In genomic region chr19:57648202-57648943, GRCm38 (mm10) we compare ENCODE assay signal across 10 mouse cellular contexts. TPM values are rescaled to one million over a fixed set of nuclear protein-coding genes. Genes with fewer than 3 reads are reported as not detected.
A peak's percentile ranks its signal among the peaks of the same experiment; 100 is the strongest.
DNase-seq lines count a peak whose midpoint lies in the region; ATAC-seq and TF ChIP-seq lines count a peak whose summit lies in the region.
"Had no signal": no experiment of that assay in that cellular context is flagged by ENCODE, and none has a peak within 500 bp of the region (broad histone marks: within the 10 kb centered on the region; RNA-seq: fewer than 3 reads in every experiment).

No protein-coding gene starts in this region.

- H3K9ac ChIP-seq in midbrain, embryonic 13.5 days (replicated peaks), result no peak overlapping the region
- H3K9ac ChIP-seq in midbrain, postnatal 0 days (replicated peaks; ENCODE audit: low read length, poor library complexity, severe bottlenecking), result no peak overlapping the region
- H3K9ac ChIP-seq: liver, embryonic 14.5 days had no signal

- DNase-seq in midbrain, postnatal 0 days (ENCODE audit: low spot score), result no peak
- DNase-seq in R1 (ENCODE audit: low read depth, low spot score), result peak; percentile 31
- DNase-seq in cerebellum, adult 11 months, result no peak
- no peak for DNase-seq in left cerebral cortex, postnatal 4 days
- DNase-seq: heart, postnatal 4 days; layer of hippocampus, adult 9-11 months had no signal

- H3K4me3 ChIP-seq in midbrain, embryonic 13.5 days (replicated peaks), result no peak overlapping the region
- H3K4me3 ChIP-seq in midbrain, postnatal 0 days (ENCODE audit: low read depth, low read length), result no peak overlapping the region
- no peak overlapping the region for H3K4me3 ChIP-seq in small intestine, adult 2 months (ENCODE audit: low read depth, low read length)

- WGBS in midbrain, embryonic 13.5 days, result 90% methylated on average over 14 of the region's 14 CpGs
- WGBS in midbrain, postnatal 0 days, result 92% methylated on average over 14 of the region's 14 CpGs
- 70% methylated on average over 14 of the region's 14 CpGs for WGBS in small intestine, adult 2 months

- peaks cover 17% of the 10 kb centered on the region for H3K36me3 ChIP-seq in midbrain, embryonic 13.5 days
- H3K36me3 ChIP-seq in midbrain, postnatal 0 days (ENCODE audit: insufficient read depth, low read length), result no peaks in the 10 kb centered on the region; the same call in 1 of the 2 replicates
- H3K36me3 ChIP-seq in small intestine, adult 2 months (ENCODE audit: control insufficient read depth, insufficient read depth, low read length), result peaks cover 4% of the 10 kb centered on the region

- intact Hi-C loops in left cerebral cortex, postnatal 4 days (cut with DNase I), result loop anchor here (10.0 kb wide), 1 partner anchor 244 kb away; no protein-coding TSS in a partner anchor

- TF ChIP-seq CTCF in midbrain, postnatal 0 days (IDR thresholded peaks at IDR 0.05), result no peak
- no peak for TF ChIP-seq CTCF in small intestine, adult 2 months (IDR thresholded peaks at IDR 0.05; ENCODE audit: extremely low read depth, insufficient read length, insufficient replicate concordance, low read depth, low read length)

- H3K27me3 ChIP-seq in midbrain, embryonic 13.5 days, result no peaks in the 10 kb centered on the region
- no peaks in the 10 kb centered on the region for H3K27me3 ChIP-seq in midbrain, postnatal 0 days (ENCODE audit: insufficient read depth, low read length)
- no peaks in the 10 kb centered on the region for H3K27me3 ChIP-seq in small intestine, adult 2 months (ENCODE audit: control insufficient read depth, insufficient read depth, low read length)

- H3K4me2 ChIP-seq in midbrain, embryonic 13.5 days (replicated peaks), result no peak overlapping the region
- H3K4me2 ChIP-seq in midbrain, postnatal 0 days (ENCODE audit: low read depth, low read length, poor library complexity, severe bottlenecking), result no peak overlapping the region

- H3K9me3 ChIP-seq in midbrain, embryonic 13.5 days, result peaks cover 5% of the 10 kb centered on the region; the same call in 1 of the 2 replicates
- H3K9me3 ChIP-seq in midbrain, postnatal 0 days (ENCODE audit: low read length), result no peaks in the 10 kb centered on the region

- H3K4me1 ChIP-seq in midbrain, embryonic 13.5 days (replicated peaks), result no peaks in the 10 kb centered on the region
- no peaks in the 10 kb centered on the region for H3K4me1 ChIP-seq in midbrain, postnatal 0 days (ENCODE audit: insufficient read depth, low read length)
- no peaks in the 10 kb centered on the region for H3K4me1 ChIP-seq in small intestine, adult 2 months (ENCODE audit: control insufficient read depth, insufficient read depth, insufficient read length, low read length)

- no peak for TF ChIP-seq POLR2A in small intestine, adult 2 months (IDR thresholded peaks at IDR 0.05; ENCODE audit: low read depth, low read length)

- H3K27ac ChIP-seq in midbrain, embryonic 13.5 days, result 0 out of 2 replicates have a peak overlapping the region, but pooled peaks have one; percentile 3
- no peak overlapping the region for H3K27ac ChIP-seq in midbrain, postnatal 0 days (ENCODE audit: low read depth, low read length)
- peak overlapping the region; percentile 2; the same call in 1 of the 2 replicates for H3K27ac ChIP-seq in small intestine, adult 2 months (ENCODE audit: insufficient read depth, low read depth, low read length)
- H3K27ac ChIP-seq: liver, embryonic 14.5 days had no signal

- ATAC-seq in midbrain, embryonic 13.5 days, result peak; percentile 43; the same call in 1 of the 2 replicates
- no peak for ATAC-seq in midbrain, postnatal 0 days (ENCODE audit: low FRiP score)
- ATAC-seq in hematopoietic stem cell, adult 5-6 weeks (replicated peaks in 1 of 2; ENCODE audit: insufficient read depth in 1 of 2, low FRiP score in 2 of 2, low TSS enrichment in 1 of 2, low read depth in 1 of 2, poor library complexity in 2 of 2, severe bottlenecking in 2 of 2), result 0 out of 4 replicates have a peak, but pooled peaks have one; percentile 27 to 48

RNA-seq across cellular contexts. Expression of gene Atrnl1, which starts 37.5 kb away (rescaled TPM):
- polyA plus RNA-seq in midbrain, embryonic 13.5 days (2015; fragmentation: Nextera tagmentation; extraction: Ambion mirVana), result 10.0 and 10.2 TPM in 2 replicates
- total RNA-seq in midbrain, postnatal 0 days (2014; rRNA removed), result 60.5 and 80.5 TPM in 2 replicates
- polyA plus RNA-seq in midbrain, postnatal 0 days (2015; fragmentation: Nextera tagmentation; extraction: Ambion mirVana), result 4.9 and 5.4 TPM in 2 replicates
- 8.1 and 9.2 TPM in 2 replicates for total RNA-seq in hematopoietic stem cell, adult 5-6 weeks (2017)
- 3.8 and 9.0 TPM in 2 replicates for polyA plus RNA-seq in small intestine, adult 2 months (2012; rRNA removed)
- total RNA-seq in left cerebral cortex, postnatal 4 days (2021), result 10 to 100 TPM; 79.5 to 86.2 TPM
